Mouse (Mus musculus) midbrain, embryonic 15.5 days (tissue): ENCODE data around the gene Arhgef38. TPM values are rescaled to one million over a fixed set of nuclear protein-coding genes. Genes with fewer than 3 reads are reported as not detected.

ENCODE experiments used
- ATAC-seq: fragments of 200-750 bp; cut with Nextera tagmentation; replicated peaks from 2 replicates; pipeline ENCODE4 v1.8.0; 2017; ENCODE audit warnings: moderate TSS enrichment
- H3K27ac ChIP-seq: fragments of 300-500 bp; sonication (generic); 2 replicates; pipeline ENCODE4 v1.5.1; 2015; ENCODE audit warnings: mild to moderate bottlenecking, inconsistent platforms
- H3K27me3 ChIP-seq: fragments of 300-500 bp; sonication (generic); replicated peaks from 2 replicates; pipeline ENCODE4 v1.6.1; 2015; ENCODE audit warnings: inconsistent platforms
- H3K36me3 ChIP-seq: fragments of 300-500 bp; sonication (generic); replicated peaks from 2 replicates; pipeline ENCODE4 v1.6.1; 2015; ENCODE audit warnings: inconsistent platforms
- H3K4me1 ChIP-seq: fragments of 300-500 bp; sonication (generic); 2 replicates; pipeline ENCODE4 v1.6.1; 2015; ENCODE audit warnings: inconsistent platforms
- H3K4me2 ChIP-seq: fragments of 300-500 bp; sonication (generic); 2 replicates; pipeline ENCODE4 v1.6.1; 2015; ENCODE audit warnings: inconsistent platforms, mild to moderate bottlenecking, moderate library complexity
- H3K4me3 ChIP-seq: fragments of 300-500 bp; sonication (generic); 2 replicates; pipeline ENCODE4 v1.5.1; 2015; ENCODE audit warnings: mild to moderate bottlenecking, inconsistent platforms
- H3K9ac ChIP-seq: fragments of 300-500 bp; sonication (generic); 2 replicates; pipeline ENCODE4 v1.6.1; 2015; ENCODE audit warnings: mild to moderate bottlenecking, inconsistent platforms
- H3K9me3 ChIP-seq: fragments of 300-500 bp; sonication (generic); 2 replicates; pipeline ENCODE4 v1.6.1; 2016; ENCODE audit warnings: inconsistent platforms
- WGBS: fragments of 180-500 bp; shearing (Covaris S2); methylation state at CpG from one replicate; pipeline ENCODE4 v1.1.7; 2015; ENCODE audit warnings: mixed read lengths; 5-methylcytosine and 5-hydroxymethylcytosine counted together
- polyA plus RNA-seq: library from polyadenylated mRNA; unstranded; fragments of >200 nt; fragmentation: Nextera tagmentation; extraction: Ambion mirVana; gene quantifications from 2 replicates; pipeline ENCODE4 v1.2.1, GENCODE M21; 2015

Gene Arhgef38
- polyA plus RNA-seq, 1 experiment from 2014 or later, result 0.03 TPM

GRCm38 (mm10) chr3:133090247-133091120 is 144.3 kb downstream of the Arhgef38 start:
- H3K9me3 ChIP-seq, result no peaks in the 10 kb centered on the region
- H3K27me3 ChIP-seq, result no peaks in the 10 kb centered on the region
- peak overlapping the region; percentile 52 for H3K4me2 ChIP-seq
- H3K36me3 ChIP-seq, result no peaks in the 10 kb centered on the region
- peak overlapping the region; percentile 87 for H3K9ac ChIP-seq
- ATAC-seq, result no peak
- peak overlapping the region; percentile 89 for H3K4me3 ChIP-seq
- H3K4me1 ChIP-seq, result peaks cover 32% of the 10 kb centered on the region
- WGBS, result 7% methylated on average over 11 of the region's 11 CpGs
- H3K27ac ChIP-seq, result peak overlapping the region; percentile 98; the same call in 1 of the 2 replicates

- peaks cover 17% of the 10 kb centered on the region; the same call in 1 of the 2 replicates for H3K36me3 ChIP-seq
- H3K4me3 ChIP-seq, result no peak overlapping the region
- H3K9me3 ChIP-seq, result no peaks in the 10 kb centered on the region
- 66% methylated on average over 3 of the region's 3 CpGs for WGBS
- H3K27me3 ChIP-seq, result no peaks in the 10 kb centered on the region
- H3K4me1 ChIP-seq, result peaks cover 9% of the 10 kb centered on the region
- H3K9ac ChIP-seq, result no peak overlapping the region
- no peak overlapping the region for H3K27ac ChIP-seq
- H3K4me2 ChIP-seq, result no peak overlapping the region
- peak; percentile 84 for ATAC-seq
Observed at GRCm38 (mm10) chr3:133085858-133086257, 148.9 kb downstream of the Arhgef38 start.

- Histone ChIP-seq H3K36me3 (peaks cover 17% of the 10 kb centered on the region; the same call in 1 of the 2 replicates), H3K27me3 (no peaks in the 10 kb centered on the region), H3K4me1 (no peaks in the 10 kb centered on the region), H3K27ac (no peak overlapping the region), H3K4me2 (no peak overlapping the region), H3K9me3 (no peaks in the 10 kb centered on the region), H3K9ac (no peak overlapping the region), H3K4me3 (no peak overlapping the region)
- no peak for ATAC-seq
- 94% methylated on average over 5 of the region's 5 CpGs for WGBS
Observed at GRCm38 (mm10) chr3:133082736-133083135, 152.0 kb downstream of the Arhgef38 start.

- Histone ChIP-seq H3K4me1 (no peaks in the 10 kb centered on the region), H3K9me3 (no peaks in the 10 kb centered on the region), H3K9ac (no peak overlapping the region), H3K4me3 (no peak overlapping the region), H3K27ac (no peak overlapping the region), H3K27me3 (no peaks in the 10 kb centered on the region), H3K4me2 (no peak overlapping the region), H3K36me3 (0 out of 2 replicates have a peak, but pooled peaks cover 3% of the 10 kb centered on the region)
- no peak for ATAC-seq
- 95% methylated on average over 10 of the region's 10 CpGs for WGBS
Observed at GRCm38 (mm10) chr3:133075560-133075959, 159.2 kb downstream of the Arhgef38 start.

Other genes with a start within 250 kb of the Arhgef38 start
- gene Ints12, start 143.1 kb downstream of the Arhgef38 start, polyA plus RNA-seq, result 19.0 and 19.7 TPM in 2 replicates
- gene Gstcd, start 142.9 kb downstream of the Arhgef38 start, polyA plus RNA-seq, result 4.2 and 4.3 TPM in 2 replicates
- gene Ppa2, start 75.2 kb upstream of the Arhgef38 start, polyA plus RNA-seq, result 84.2 and 85.0 TPM in 2 replicates